Mouse (Mus musculus): ENCODE data around the gene H2afx. TPM values are rescaled to one million over a fixed set of nuclear protein-coding genes. Genes with fewer than 3 reads are reported as not detected.
A peak's percentile ranks its signal among the peaks of the same experiment; 100 is the strongest.
"Not testable (repeated sequence)": the region's sequence is repeated elsewhere in the genome, so short reads cannot be mapped to it uniquely, and the experiment has no call there.

H2afx gene
- total RNA-seq, 2 experiments from 2014 or later = 14.6 to 15.6 TPM

DNA sequence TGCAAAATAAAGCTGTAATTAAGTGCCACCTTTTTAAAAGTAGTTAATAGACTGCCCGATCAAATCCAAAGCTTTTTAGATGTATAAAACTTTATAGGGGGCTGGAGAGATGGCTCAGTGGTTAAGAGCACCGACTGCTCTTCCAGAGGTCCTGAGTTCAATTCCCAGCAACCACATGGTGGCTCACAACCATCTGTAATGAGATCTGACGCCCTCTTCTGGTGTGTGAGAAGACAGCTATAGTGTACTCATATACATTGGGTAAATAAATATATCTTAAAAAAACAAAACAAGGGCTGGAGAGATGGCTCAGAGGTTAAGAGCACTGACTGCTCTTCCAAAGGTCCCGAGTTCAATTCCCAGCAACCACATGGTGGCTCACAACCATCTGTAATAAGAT lies 27.4 kb downstream of the H2afx start:
- intact Hi-C loops (cut with DNase I); DNase-seq (ENCODE audit: low spot score): not testable (repeated sequence)

DNA sequence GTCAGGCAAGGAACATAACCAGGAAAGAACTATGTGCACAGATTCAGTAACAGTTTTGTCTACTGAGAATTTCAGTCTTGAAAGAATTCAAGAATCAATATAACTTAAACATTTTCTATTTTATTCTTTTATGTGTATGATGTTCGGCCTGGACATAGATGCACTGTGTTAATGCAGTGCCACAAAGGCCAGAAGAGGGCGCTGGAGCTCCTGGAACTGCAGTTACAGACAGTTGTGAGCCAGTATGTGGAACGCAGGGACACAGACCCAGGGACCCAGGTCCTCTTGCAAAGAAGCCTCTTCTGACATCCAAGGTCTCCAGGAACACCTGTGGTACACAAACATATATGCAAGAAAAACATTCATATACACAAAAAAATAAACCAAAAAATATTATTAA lies 30.0 kb downstream of the H2afx start:
- DNase-seq (ENCODE audit: low spot score) = no peak
- intact Hi-C loops (cut with DNase I) = no loop called here

DNA sequence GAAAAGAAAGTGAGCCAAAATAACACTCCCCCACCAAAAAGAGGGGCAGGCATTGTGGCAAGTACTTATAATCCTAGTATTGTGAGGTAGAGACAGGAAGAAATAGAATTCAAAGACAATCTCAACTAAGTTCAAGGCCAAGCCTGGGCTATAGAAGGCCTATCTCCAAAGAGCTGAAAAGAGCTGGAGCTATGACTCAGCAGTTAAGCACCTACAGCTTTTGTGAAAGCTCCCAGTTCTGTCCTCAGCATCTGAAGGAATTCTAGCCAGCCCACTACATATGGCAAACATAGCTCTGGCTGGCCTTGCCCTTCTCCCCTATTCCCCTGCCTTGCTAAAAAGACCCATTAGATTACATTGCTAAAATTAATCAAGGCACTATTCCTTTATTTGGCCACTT lies 38.9 kb downstream of the H2afx start:
- intact Hi-C loops (cut with DNase I) = no loop called here
- no peak for DNase-seq (ENCODE audit: low spot score)

DNA sequence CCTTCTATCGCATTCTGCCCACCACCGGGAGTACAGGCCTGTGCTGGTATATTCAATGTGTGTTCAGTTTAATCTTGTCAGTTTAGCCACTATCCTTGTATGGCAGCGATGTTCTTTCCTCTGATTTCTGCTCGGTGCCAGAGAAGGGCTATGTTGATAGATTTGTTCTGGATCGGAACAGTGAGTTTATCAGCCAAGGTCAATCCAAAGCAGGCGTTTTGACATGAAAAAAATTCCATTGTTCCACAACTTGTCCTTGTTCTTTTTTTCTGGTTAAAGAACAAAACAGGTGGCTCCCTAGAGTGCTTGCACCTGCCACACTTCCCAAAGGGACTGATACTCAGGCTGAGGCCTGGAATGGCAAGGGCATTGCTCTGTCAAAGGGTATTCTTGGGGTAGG lies 41.6 kb downstream of the H2afx start:
- intact Hi-C loops (cut with DNase I) = no loop called here

DNA sequence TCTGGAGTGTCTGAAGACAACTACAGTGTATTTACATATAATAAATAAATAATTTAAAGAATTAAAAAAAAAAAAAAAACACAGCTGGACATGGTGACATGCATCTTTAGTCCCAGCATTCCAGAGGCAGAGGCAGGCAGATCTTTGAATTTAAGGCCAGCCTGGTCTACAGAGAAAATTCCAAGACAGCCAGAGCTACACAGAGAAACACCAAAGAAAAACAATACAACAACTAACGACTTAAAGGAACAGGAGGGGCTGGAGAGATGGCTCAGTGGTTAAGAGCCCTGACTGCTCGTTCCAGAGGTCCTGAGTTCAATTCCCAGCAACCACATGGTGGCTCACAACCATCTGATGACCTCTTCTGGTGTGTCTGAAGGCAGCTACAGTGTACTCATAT lies 42.8 kb downstream of the H2afx start:
- DNase-seq (ENCODE audit: low spot score); intact Hi-C loops (cut with DNase I): not testable (repeated sequence)

More for the DNA sequence above, 41.6 kb downstream of the H2afx start:
- DNase-seq (ENCODE audit: low spot score) = no peak

DNA sequence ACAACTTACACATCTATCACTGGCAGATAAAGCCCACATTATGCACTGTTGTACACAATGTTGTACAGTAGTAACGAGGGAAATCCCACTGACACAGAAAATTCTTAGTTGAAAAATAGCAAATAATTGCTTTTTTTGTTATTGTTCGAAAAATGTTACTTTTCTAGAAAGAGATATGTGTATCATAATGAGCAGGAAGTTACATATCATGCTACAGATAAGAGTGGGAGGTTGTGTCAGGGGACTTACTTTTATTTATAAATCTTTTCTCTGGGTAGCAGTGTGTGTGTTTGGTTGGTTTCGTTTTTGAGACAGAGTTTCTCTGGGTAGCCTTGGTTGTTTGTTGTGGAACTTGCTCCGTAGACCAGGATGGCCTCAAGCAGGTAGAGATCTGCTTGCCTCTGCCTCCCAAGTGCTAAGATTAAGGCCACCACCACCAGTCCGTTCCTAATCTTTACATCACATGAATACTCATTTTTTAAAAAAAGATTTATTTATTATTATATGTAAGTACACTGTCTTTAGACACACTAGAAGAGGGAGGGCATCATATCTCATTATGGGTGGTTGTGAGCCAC lies 43.7 kb downstream of the H2afx start:
- intact Hi-C loops (cut with DNase I) = no loop called here
- no peak for DNase-seq (ENCODE audit: low spot score)

DNA sequence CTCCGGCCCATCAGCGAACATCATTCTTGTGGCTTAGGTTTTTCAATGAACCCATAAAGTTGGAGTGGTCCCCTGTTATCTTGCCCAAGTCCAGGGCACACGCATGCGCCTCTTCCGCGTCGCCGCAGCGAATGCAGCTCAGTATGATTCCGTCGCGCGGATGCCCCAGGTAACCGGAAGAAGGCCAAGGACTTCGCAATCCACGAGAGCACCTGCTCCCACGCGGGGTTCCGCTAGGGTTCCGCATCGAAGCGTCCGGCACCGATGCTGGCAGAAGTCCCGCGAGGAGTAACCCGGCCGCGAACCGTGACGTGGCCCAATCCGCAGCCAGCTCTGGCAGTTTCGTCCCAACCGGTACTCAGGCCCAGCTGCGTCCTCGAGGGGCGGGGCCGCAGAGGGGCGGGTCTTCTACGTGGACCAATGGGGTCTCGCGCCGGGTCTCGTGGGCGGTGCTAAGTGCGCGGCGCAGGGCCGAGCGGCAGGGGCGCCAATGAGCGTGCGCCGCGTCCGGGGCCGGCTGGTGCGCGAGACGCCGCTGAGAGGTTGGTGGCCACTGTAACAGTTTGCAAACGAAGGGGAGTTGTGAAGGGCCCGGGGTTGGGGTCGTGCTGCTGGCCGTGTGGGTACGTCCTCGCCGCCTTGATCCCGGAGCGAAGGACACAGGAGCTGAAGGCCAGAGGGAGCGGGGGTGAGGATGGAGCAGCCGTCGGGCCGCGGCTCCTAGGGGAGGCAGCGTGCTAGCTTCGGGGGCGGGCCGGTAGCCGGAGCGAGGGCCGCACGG lies 44.8 kb downstream of the H2afx start, which contains the start of gene Hyou1:
Hyou1 (plus strand) TSS at position 437 of the 781 bp plus-strand sequence.
- DNase-seq (ENCODE audit: low spot score) = peak; percentile 98
- intact Hi-C loops (cut with DNase I) = no loop called here

DNA sequence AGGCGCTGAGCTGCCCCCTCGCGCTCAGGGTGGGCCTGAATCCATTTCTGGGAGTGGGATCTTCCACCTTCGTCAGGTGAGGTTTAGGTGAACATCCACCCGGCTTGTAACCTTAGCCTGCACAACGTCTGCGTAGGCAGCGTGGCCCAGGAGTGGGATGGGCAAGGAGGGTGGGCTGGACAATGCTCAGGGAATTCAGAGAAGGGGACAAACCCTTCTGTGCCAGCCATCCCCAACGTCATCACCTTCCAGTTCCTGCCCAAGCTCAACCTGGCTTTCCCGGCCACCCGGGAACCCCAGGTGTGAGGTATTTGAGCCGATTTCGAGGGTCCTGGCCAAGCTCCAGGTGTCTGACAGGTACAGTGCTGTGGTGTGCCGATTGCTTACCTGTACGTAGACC lies 45.4 kb downstream of the H2afx start:
- DNase-seq (ENCODE audit: low spot score) = no peak
- intact Hi-C loops (cut with DNase I) = no loop called here

DNA sequence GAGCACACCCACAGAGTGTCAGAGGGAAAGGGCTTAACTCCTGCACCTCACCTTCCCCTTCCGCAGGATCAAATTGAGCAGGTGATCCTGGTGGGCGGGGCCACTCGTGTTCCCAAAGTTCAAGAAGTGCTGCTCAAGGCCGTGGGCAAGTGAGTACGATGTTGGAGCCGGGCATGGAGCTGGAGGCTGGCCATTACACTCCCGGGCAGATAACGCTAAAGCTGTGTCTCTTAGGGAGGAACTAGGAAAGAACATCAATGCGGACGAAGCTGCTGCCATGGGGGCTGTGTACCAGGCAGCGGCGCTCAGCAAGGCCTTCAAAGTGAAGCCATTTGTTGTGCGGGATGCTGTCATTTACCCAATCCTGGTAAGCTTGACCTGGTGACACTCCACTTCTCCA lies 50.1 kb downstream of the H2afx start:
- intact Hi-C loops (cut with DNase I) = no loop called here

More for the DNA sequence above, 50.1 kb downstream of the H2afx start:
- DNase-seq (ENCODE audit: low spot score) = no peak

Small RNAs within 50 kb of the gene (microRNA-seq; reads per million reads assigned to microRNA genes)
- not detected for gene Gm44335

Other genes starting within 250 kb of the H2afx start
- gene Mfrp, start 233.0 kb upstream of the H2afx start, total RNA-seq (2021) = not detected
- gene C1qtnf5, start 227.4 kb upstream of the H2afx start, total RNA-seq (2021) = 10 to 100 TPM in 1 of 2 experiments, 1 to 10 TPM in 1; 9.7 to 10.9 TPM
- gene Gm49380, start 221.2 kb upstream of the H2afx start, total RNA-seq (2021) = under 1 TPM in 1 of 2 experiments, not detected in 1; 0.11 TPM
- gene Rnf26, start 221.2 kb upstream of the H2afx start, total RNA-seq (2021) = 1 to 10 TPM; 7.7 to 8.1 TPM
- 10 to 100 TPM; 38.9 to 40.4 TPM for gene Mcam, start 200.2 kb upstream of the H2afx start, total RNA-seq (2021)
- 10 to 100 TPM; 18.6 to 22.4 TPM for gene Cbl, start 100.6 kb upstream of the H2afx start, total RNA-seq (2021)
- not detected for gene Ccdc153, start 94.0 kb upstream of the H2afx start, total RNA-seq (2021)
- 1 to 10 TPM; 4.3 to 4.4 TPM for gene Pdzd3, start 83.2 kb upstream of the H2afx start, total RNA-seq (2021)
- 10 to 100 TPM; 19.4 to 20.7 TPM for gene Nlrx1, start 66.1 kb upstream of the H2afx start, total RNA-seq (2021)
- gene Abcg4, start 46.1 kb upstream of the H2afx start, total RNA-seq (2021) = under 1 TPM; 0.34 to 0.42 TPM
- 10 to 100 TPM in 1 of 2 experiments, 1 to 10 TPM in 1; 7.9 to 12.7 TPM for gene Hinfp, start 29.0 kb upstream of the H2afx start, total RNA-seq (2021)
- gene C2cd2l, start 14.4 kb upstream of the H2afx start, total RNA-seq (2021) = 10 to 100 TPM; 11.7 to 13.9 TPM
- 10 to 100 TPM; 18.6 to 19.6 TPM for gene Dpagt1, start 8.7 kb upstream of the H2afx start, total RNA-seq (2021)
- gene Hmbs, start 9.5 kb downstream of the H2afx start, total RNA-seq (2021) = 10 to 100 TPM; 46.3 to 47.0 TPM
- gene Vps11, start 27.0 kb downstream of the H2afx start, total RNA-seq (2021) = 10 to 100 TPM; 14.3 to 14.8 TPM
- 10 to 100 TPM; 70.2 to 78.9 TPM for gene Hyou1, start 44.8 kb downstream of the H2afx start, total RNA-seq (2021)
- gene Slc37a4, start 62.2 kb downstream of the H2afx start, total RNA-seq (2021) = 10 to 100 TPM; 25.5 to 27.9 TPM
- gene Rps25, start 72.4 kb downstream of the H2afx start, total RNA-seq (2021) = 100 to 1,000 TPM; 745 to 824 TPM
- 10 to 100 TPM; 34.9 to 35.1 TPM for gene Trappc4, start 72.9 kb downstream of the H2afx start, total RNA-seq (2021)
- 1 to 10 TPM; 7.2 to 8.0 TPM for gene Ccdc84, start 83.9 kb downstream of the H2afx start, total RNA-seq (2021)
- not detected for gene Foxr1, start 106.4 kb downstream of the H2afx start, total RNA-seq (2021)
- gene Upk2, start 120.3 kb downstream of the H2afx start, total RNA-seq (2021) = not detected
- gene Bcl9l, start 148.1 kb downstream of the H2afx start, total RNA-seq (2021) = 10 to 100 TPM; 44.9 to 57.6 TPM
- under 1 TPM; 0.10 to 0.31 TPM for gene Cxcr5, start 227.2 kb downstream of the H2afx start, total RNA-seq (2021)

Measured in heart, postnatal 25 days (tissue).